Mouse (Mus musculus): ENCODE measurements around the gene Sipa1l1. TPM values are rescaled to one million over a fixed set of nuclear protein-coding genes. Genes with fewer than 3 reads are reported as not detected.

Sipa1l1 gene
- polyA plus RNA-seq, 1 experiment from 2014 or later: 39.8 TPM

DNA sequence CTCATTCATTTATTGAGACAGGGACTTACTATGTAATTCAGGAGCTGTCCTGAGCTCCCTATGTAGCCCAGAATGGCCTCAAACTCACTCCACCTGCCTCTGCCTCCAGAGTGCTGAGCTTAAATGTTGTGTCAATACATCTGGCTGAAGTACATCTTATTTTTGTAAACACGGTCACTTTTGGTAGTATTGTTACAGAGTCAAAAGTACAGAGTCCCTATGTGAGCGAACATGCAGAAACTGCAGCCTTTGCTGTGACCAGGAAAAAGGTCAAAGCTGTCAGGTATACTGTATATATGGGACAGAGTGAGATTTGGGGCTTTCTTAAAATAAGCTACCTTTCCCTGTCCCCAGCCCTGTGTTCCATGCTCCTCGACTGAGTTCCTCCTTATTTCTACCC lies 17.6 kb downstream of the Sipa1l1 start:
- peaks cover 49% of the 10 kb centered on the region for H3K4me1 ChIP-seq
- 60% methylated on average over 3 of the region's 3 CpGs for WGBS
- no peaks in the 10 kb centered on the region for H3K9me3 ChIP-seq (replicated peaks)
- H3K27me3 ChIP-seq: no peaks in the 10 kb centered on the region
- H3K36me3 ChIP-seq: peaks cover 15% of the 10 kb centered on the region
- no peak overlapping the region for H3K4me3 ChIP-seq (replicated peaks)
- no peak overlapping the region for H3K9ac ChIP-seq
- H3K27ac ChIP-seq: no peak overlapping the region
- no peak overlapping the region for H3K4me2 ChIP-seq
- no peak for ATAC-seq (replicated peaks; ENCODE audit: low FRiP score)

DNA sequence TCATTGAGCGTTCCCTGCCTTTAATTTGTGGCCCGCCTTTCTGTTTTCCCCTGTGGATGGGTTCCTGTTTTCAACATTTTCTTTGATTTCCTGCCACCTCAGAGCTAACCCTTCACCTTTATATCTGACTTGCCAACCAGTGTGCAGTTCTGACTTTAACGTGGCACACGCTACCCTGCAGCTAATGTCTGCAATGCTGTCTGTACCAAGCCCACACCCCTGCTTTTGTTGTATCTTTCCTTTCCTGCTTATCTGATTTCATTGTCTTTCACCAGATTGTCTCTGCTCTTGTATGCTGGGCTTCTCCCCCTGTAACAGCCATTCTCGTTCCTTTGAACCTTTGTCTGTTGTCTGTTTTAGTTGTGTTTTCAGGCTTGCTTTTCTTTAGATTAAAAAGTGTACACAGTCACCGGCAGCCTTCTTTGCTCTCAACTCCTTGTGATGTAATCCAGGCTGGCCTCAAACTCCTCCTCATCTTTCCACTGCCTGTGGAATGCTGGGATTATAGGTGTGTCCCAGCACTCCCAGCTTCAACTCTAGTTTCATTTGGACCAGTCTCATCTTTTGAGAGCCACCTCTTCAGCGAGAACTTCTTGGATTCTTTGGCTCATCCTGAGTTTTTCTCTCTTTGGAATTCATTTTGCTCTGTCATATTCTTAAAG lies 18.2 kb downstream of the Sipa1l1 start:
- no peak overlapping the region for H3K9ac ChIP-seq
- H3K27ac ChIP-seq: 0 out of 2 replicates have a peak overlapping the region, but pooled peaks have one; percentile 29
- ATAC-seq (replicated peaks; ENCODE audit: low FRiP score): no peak
- 55% methylated on average over 7 of the region's 7 CpGs for WGBS
- no peak overlapping the region for H3K4me2 ChIP-seq
- H3K4me3 ChIP-seq (replicated peaks): no peak overlapping the region
- no peaks in the 10 kb centered on the region for H3K27me3 ChIP-seq
- H3K9me3 ChIP-seq (replicated peaks): no peaks in the 10 kb centered on the region
- H3K36me3 ChIP-seq: peaks cover 9% of the 10 kb centered on the region
- peaks cover 51% of the 10 kb centered on the region for H3K4me1 ChIP-seq

DNA sequence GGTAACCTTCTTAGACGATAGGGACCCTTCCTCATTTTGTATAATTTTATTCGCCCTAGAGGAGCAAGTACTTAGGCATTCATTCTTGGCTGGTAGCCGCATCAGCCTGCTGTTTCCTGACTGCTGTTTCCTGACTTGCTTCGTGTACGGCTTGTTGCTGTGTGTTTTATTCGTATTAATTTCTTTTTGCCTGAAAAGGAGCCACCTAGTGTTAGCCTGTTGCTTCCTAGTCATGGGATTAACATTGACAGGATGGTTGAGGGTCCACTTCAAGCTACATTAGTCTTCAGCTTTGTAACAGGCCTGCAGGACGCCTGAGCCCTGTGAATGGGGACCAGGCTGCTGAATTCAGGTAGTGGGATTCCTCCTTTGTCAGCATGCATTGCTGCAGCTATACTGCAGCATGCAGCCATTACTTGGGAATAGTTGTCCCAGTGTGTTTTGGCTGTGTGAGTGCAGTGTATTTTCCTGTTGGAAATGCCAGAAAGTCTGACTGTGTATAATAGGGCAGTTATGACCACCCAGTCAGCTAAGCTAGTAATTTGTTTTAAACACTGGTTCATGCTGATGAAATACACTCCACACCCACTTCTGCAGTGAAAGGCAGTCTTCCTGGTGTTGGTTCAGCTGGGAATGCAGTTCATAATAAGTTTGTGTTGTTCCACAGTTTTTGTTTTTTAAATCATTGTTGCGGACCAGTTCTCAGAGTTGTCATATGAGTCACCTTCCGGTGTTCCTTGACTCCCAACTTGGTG lies 19.4 kb downstream of the Sipa1l1 start:
- Histone ChIP-seq H3K9me3 (replicated peaks) (no peaks in the 10 kb centered on the region), H3K36me3 (peaks cover 3% of the 10 kb centered on the region; the same call in 1 of the 2 replicates), H3K4me1 (peaks cover 60% of the 10 kb centered on the region), H3K4me3 (replicated peaks) (no peak overlapping the region), H3K27me3 (no peaks in the 10 kb centered on the region), H3K4me2 (peak overlapping the region; percentile 22; the same call in 1 of the 2 replicates), H3K9ac (no peak overlapping the region), H3K27ac (peak overlapping the region; percentile 75)
- no peak for ATAC-seq (replicated peaks; ENCODE audit: low FRiP score)
- WGBS: 49% methylated on average over 9 of the region's 9 CpGs

DNA sequence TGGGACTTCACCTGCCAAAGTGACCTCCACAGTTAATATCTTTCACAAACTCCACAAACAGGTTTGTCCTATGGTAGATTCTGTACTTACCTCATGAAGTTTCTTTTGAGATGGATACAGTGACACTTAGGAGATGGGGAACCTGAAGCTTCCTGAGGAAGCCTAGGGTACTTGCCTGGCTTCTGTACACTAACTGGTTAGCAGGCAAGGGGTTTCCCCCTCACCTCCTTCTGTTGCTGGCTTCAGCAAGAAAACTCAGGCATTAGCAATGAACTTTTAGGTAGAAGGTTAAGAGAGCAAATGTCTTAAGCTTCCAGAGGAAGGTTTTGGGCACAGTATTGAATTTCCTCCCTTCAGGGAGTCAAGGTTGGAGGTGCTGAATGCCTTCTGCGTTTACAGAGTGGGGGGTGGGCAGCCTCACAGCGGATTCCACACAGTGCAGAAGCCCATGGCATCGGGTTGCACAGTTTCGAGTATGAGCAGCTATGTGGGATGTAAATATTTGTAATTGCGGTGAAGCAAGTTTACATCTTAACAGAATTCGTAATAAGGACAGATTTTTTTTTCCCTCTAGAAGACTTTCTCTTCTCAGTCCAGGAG lies 20.1 kb downstream of the Sipa1l1 start:
- Histone ChIP-seq H3K27me3 (no peaks in the 10 kb centered on the region), H3K4me3 (replicated peaks) (no peak overlapping the region), H3K4me1 (peaks cover 60% of the 10 kb centered on the region), H3K9me3 (replicated peaks) (no peaks in the 10 kb centered on the region), H3K36me3 (no peaks in the 10 kb centered on the region), H3K9ac (no peak overlapping the region), H3K27ac (peak overlapping the region; percentile 75), H3K4me2 (peak overlapping the region; percentile 22)
- WGBS: 13% methylated on average over 6 of the region's 6 CpGs
- peak; percentile 74 for ATAC-seq (replicated peaks; ENCODE audit: low FRiP score)

DNA sequence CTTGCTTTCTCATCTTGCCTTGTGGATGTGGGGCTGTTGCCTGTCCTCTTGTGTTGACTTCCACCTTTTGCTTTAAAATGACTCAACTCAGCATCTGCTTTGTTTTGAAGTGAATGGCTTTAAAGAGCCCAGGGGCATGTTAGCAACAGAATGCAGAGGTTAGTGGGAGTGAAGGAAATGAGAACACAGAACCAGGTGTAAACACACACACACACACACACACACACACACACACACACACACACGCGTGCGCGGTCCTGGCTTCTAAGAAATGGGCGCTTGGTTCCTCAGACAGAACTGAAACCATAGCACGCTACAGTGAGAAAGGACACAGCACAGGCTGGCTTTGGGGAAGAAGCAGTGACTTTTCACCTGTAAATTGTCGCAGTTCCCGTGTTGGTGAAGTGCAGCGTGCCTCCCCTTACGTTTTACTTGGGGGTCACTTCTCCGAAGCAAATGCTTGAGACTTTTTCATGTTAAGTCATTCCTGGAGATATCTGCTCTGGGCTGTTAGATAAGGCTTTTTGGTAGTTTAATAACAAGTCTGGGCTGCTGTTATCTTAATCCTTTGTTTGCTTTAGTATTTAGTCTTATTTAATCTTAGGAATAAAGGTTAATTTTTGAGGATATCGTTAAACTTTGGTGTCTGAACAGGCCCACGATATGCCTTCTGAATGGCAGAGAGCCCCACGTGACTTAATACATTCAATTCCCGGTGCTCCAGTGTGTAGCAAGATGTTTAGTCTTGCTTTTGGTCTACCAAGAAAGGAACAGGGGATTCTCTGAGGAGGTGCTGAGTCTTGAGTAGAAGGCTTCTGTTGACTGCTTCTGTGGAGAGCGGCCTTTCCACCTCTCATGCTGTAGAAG lies 20.8 kb downstream of the Sipa1l1 start:
- WGBS: 64% methylated on average over 16 of the region's 16 CpGs
- Histone ChIP-seq H3K9me3 (replicated peaks) (no peaks in the 10 kb centered on the region), H3K27ac (peak overlapping the region; percentile 75), H3K9ac (no peak overlapping the region), H3K4me3 (replicated peaks) (no peak overlapping the region), H3K4me2 (peak overlapping the region; percentile 22; the same call in 1 of the 2 replicates), H3K27me3 (no peaks in the 10 kb centered on the region), H3K36me3 (no peaks in the 10 kb centered on the region), H3K4me1 (peaks cover 67% of the 10 kb centered on the region)
- ATAC-seq (replicated peaks; ENCODE audit: low FRiP score): no peak

GRCm38 (mm10) chr12:82190582-82190965 lies 21.5 kb downstream of the Sipa1l1 start:
- Histone ChIP-seq H3K27ac (no peak overlapping the region), H3K4me1 (peaks cover 67% of the 10 kb centered on the region)

GRCm38 (mm10) chr12:82191686-82192085 lies 22.6 kb downstream of the Sipa1l1 start:
- H3K4me2 ChIP-seq: no peak overlapping the region
- WGBS: 64% methylated on average over 5 of the region's 5 CpGs
- H3K9me3 ChIP-seq (replicated peaks): no peaks in the 10 kb centered on the region
- H3K27ac ChIP-seq: no peak overlapping the region
- H3K4me1 ChIP-seq: peaks cover 67% of the 10 kb centered on the region
- no peak overlapping the region for H3K9ac ChIP-seq
- no peaks in the 10 kb centered on the region for H3K27me3 ChIP-seq
- no peak for ATAC-seq (replicated peaks; ENCODE audit: low FRiP score)
- no peaks in the 10 kb centered on the region for H3K36me3 ChIP-seq
- H3K4me3 ChIP-seq (replicated peaks): no peak overlapping the region

More at GRCm38 (mm10) chr12:82190582-82190965, 21.5 kb downstream of the Sipa1l1 start:
- Histone ChIP-seq H3K9ac (no peak overlapping the region), H3K27me3 (no peaks in the 10 kb centered on the region), H3K4me3 (replicated peaks) (no peak overlapping the region), H3K4me2 (no peak overlapping the region), H3K9me3 (replicated peaks) (no peaks in the 10 kb centered on the region), H3K36me3 (no peaks in the 10 kb centered on the region)
- ATAC-seq (replicated peaks; ENCODE audit: low FRiP score): 0 out of 2 replicates have a peak, but pooled peaks have one; percentile 19
- WGBS: 77% methylated on average over 16 of the region's 16 CpGs

DNA sequence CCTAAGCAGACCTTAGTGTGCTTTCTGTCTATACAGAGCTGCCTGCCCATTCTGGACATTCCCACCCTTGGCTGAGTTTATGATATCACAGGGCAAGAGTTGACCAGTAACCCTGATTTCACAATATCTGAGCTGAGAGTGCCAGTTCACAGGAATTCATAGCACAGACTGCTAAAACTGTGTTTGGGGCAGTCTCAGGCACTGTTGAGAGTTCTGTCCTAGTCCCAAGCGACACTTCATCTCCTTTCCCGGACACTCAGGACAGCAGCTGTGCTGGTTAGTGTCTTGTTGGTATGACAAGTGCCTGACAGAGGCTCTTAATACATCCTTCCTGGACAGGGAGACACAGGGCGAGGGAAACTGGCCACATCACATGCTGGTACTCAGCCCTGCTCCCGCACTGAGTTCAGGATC lies 23.5 kb downstream of the Sipa1l1 start:
- ATAC-seq (replicated peaks; ENCODE audit: low FRiP score): no peak
- Histone ChIP-seq H3K4me3 (replicated peaks) (no peak overlapping the region), H3K27me3 (no peaks in the 10 kb centered on the region), H3K36me3 (no peaks in the 10 kb centered on the region), H3K9me3 (replicated peaks) (no peaks in the 10 kb centered on the region), H3K4me2 (no peak overlapping the region), H3K4me1 (peaks cover 66% of the 10 kb centered on the region), H3K27ac (no peak overlapping the region), H3K9ac (no peak overlapping the region)
- WGBS: 73% methylated on average over 4 of the region's 4 CpGs

DNA sequence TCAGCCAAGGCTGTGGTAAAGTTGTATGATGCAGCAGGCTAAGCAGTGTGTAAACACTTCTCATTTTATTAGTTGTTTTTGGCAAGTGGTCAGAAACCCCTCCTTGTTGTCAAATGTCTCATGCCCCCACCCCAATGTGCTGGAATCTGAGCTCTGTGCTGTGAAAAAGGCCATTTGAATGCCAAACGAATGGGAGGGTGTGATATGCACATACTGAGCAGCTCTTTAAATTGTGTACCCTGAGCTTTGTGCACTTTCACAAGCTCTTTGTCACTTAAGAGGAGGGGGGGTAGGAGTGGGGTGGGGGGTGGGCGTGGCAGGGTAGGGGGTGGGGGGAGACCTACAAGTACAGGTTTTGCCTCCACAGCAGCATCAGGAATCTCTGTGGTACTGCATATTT lies 24.4 kb downstream of the Sipa1l1 start:
- 47% methylated on average over 2 of the region's 2 CpGs for WGBS
- Histone ChIP-seq H3K27me3 (no peaks in the 10 kb centered on the region), H3K9me3 (replicated peaks) (no peaks in the 10 kb centered on the region), H3K4me2 (no peak overlapping the region), H3K27ac (no peak overlapping the region), H3K9ac (no peak overlapping the region), H3K36me3 (no peaks in the 10 kb centered on the region), H3K4me3 (replicated peaks) (no peak overlapping the region), H3K4me1 (peaks cover 57% of the 10 kb centered on the region)
- no peak for ATAC-seq (replicated peaks; ENCODE audit: low FRiP score)

GRCm38 (mm10) chr12:82194919-82195318 lies 25.8 kb downstream of the Sipa1l1 start:
- Histone ChIP-seq H3K9me3 (replicated peaks) (no peaks in the 10 kb centered on the region), H3K4me1 (peaks cover 43% of the 10 kb centered on the region), H3K27me3 (no peaks in the 10 kb centered on the region), H3K9ac (no peak overlapping the region), H3K27ac (no peak overlapping the region), H3K36me3 (no peaks in the 10 kb centered on the region), H3K4me3 (replicated peaks) (no peak overlapping the region), H3K4me2 (no peak overlapping the region)
- no peak for ATAC-seq (replicated peaks; ENCODE audit: low FRiP score)
- WGBS: 56% methylated on average over 3 of the region's 3 CpGs

DNA sequence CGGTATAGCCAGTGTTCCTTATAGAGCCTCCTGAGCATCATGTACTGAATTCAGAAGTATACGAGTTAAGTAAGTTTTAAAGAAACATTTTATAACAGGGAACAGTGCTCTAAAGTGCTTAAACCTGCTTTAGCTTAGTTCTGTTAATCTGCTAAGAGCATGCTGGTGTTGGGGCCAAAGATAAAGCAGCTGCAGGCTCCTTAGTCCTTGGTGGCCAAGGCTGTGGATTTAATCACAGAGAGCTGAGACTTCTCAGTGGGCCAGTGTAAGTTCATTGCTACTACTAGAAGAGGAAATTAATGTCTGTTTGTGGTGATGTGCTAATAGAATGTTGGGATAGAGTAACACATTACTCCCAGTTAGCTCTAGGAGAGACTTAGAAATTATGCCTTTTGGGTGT lies 27.1 kb downstream of the Sipa1l1 start:
- no peak overlapping the region for H3K4me3 ChIP-seq (replicated peaks)
- no peaks in the 10 kb centered on the region for H3K9me3 ChIP-seq (replicated peaks)
- ATAC-seq (replicated peaks; ENCODE audit: low FRiP score): no peak
- H3K27ac ChIP-seq: no peak overlapping the region
- peaks cover 35% of the 10 kb centered on the region for H3K4me1 ChIP-seq
- H3K36me3 ChIP-seq: no peaks in the 10 kb centered on the region
- no peaks in the 10 kb centered on the region for H3K27me3 ChIP-seq
- no peak overlapping the region for H3K4me2 ChIP-seq
- no peak overlapping the region for H3K9ac ChIP-seq
- 88% methylated on average over 2 of the region's 2 CpGs for WGBS

Data from kidney, embryonic 15.5 days (tissue).